Mouse (Mus musculus): ENCODE data around the gene Gna11.

Gene Gna11

GRCm38 (mm10) chr10:81510246-81510810 is 34.7 kb downstream of the Gna11 start:
- H3K36me3 ChIP-seq (ENCODE audit: control insufficient read depth, insufficient read depth, low read length, poor library complexity, severe bottlenecking) = peaks cover 4% of the 10 kb centered on the region
- no peak for DNase-seq (ENCODE audit: low read depth, low spot score)

GRCm38 (mm10) chr10:81507691-81508489 is 37.1 kb downstream of the Gna11 start:
- Histone ChIP-seq H3K27me3 (ENCODE audit: control insufficient read depth, insufficient read depth, low read length, poor library complexity, severe bottlenecking) (no peaks in the 10 kb centered on the region), H3K36me3 (ENCODE audit: control insufficient read depth, insufficient read depth, low read length, poor library complexity, severe bottlenecking) (peaks cover 1% of the 10 kb centered on the region)
- no peak for DNase-seq (ENCODE audit: low read depth, low spot score)

More at GRCm38 (mm10) chr10:81510246-81510810, 34.7 kb downstream of the Gna11 start:
- no peaks in the 10 kb centered on the region for H3K27me3 ChIP-seq (ENCODE audit: control insufficient read depth, insufficient read depth, low read length, poor library complexity, severe bottlenecking)

- Histone ChIP-seq H3K36me3 (ENCODE audit: control insufficient read depth, insufficient read depth, low read length, poor library complexity, severe bottlenecking) (peaks cover 1% of the 10 kb centered on the region), H3K27me3 (ENCODE audit: control insufficient read depth, insufficient read depth, low read length, poor library complexity, severe bottlenecking) (no peaks in the 10 kb centered on the region)
- no peak for DNase-seq (ENCODE audit: low read depth, low spot score)
Measured at GRCm38 (mm10) chr10:81507095-81507494, 37.9 kb downstream of the Gna11 start.

GRCm38 (mm10) chr10:81505016-81505664 is 39.9 kb downstream of the Gna11 start:
- H3K27me3 ChIP-seq (ENCODE audit: control insufficient read depth, insufficient read depth, low read length, poor library complexity, severe bottlenecking) = no peaks in the 10 kb centered on the region
- no peak for DNase-seq (ENCODE audit: low read depth, low spot score)
- H3K36me3 ChIP-seq (ENCODE audit: control insufficient read depth, insufficient read depth, low read length, poor library complexity, severe bottlenecking) = peaks cover 1% of the 10 kb centered on the region

- Histone ChIP-seq H3K27me3 (ENCODE audit: control insufficient read depth, insufficient read depth, low read length, poor library complexity, severe bottlenecking) (no peaks in the 10 kb centered on the region), H3K36me3 (ENCODE audit: control insufficient read depth, insufficient read depth, low read length, poor library complexity, severe bottlenecking) (peaks cover 1% of the 10 kb centered on the region; the same call in 1 of the 2 replicates)
- peak; percentile 89 for DNase-seq (ENCODE audit: low read depth, low spot score)
Measured at GRCm38 (mm10) chr10:81502658-81503057, 42.3 kb downstream of the Gna11 start.

- H3K36me3 ChIP-seq (ENCODE audit: control insufficient read depth, insufficient read depth, low read length, poor library complexity, severe bottlenecking) = peaks cover 1% of the 10 kb centered on the region; the same call in 1 of the 2 replicates
- DNase-seq (ENCODE audit: low read depth, low spot score) = no peak
- no peaks in the 10 kb centered on the region for H3K27me3 ChIP-seq (ENCODE audit: control insufficient read depth, insufficient read depth, low read length, poor library complexity, severe bottlenecking)
Measured at GRCm38 (mm10) chr10:81501863-81502262, 43.1 kb downstream of the Gna11 start.

GRCm38 (mm10) chr10:81500032-81500431 is 45.0 kb downstream of the Gna11 start, which contains the start of gene S1pr4:
Gene S1pr4 (minus strand): TSS chr10:81500132.
- DNase-seq (ENCODE audit: low read depth, low spot score) = no peak
- no peaks in the 10 kb centered on the region for H3K27me3 ChIP-seq (ENCODE audit: control insufficient read depth, insufficient read depth, low read length, poor library complexity, severe bottlenecking)
- H3K36me3 ChIP-seq (ENCODE audit: control insufficient read depth, insufficient read depth, low read length, poor library complexity, severe bottlenecking) = peaks cover 1% of the 10 kb centered on the region; the same call in 1 of the 2 replicates

- no peaks in the 10 kb centered on the region for H3K27me3 ChIP-seq (ENCODE audit: control insufficient read depth, insufficient read depth, low read length, poor library complexity, severe bottlenecking)
- H3K36me3 ChIP-seq (ENCODE audit: control insufficient read depth, insufficient read depth, low read length, poor library complexity, severe bottlenecking) = no peaks in the 10 kb centered on the region
- DNase-seq (ENCODE audit: low read depth, low spot score) = peak; percentile 76
Measured at GRCm38 (mm10) chr10:81499250-81499901, 45.6 kb downstream of the Gna11 start.

- Histone ChIP-seq H3K27me3 (ENCODE audit: control insufficient read depth, insufficient read depth, low read length, poor library complexity, severe bottlenecking) (no peaks in the 10 kb centered on the region), H3K36me3 (ENCODE audit: control insufficient read depth, insufficient read depth, low read length, poor library complexity, severe bottlenecking) (no peaks in the 10 kb centered on the region)
- DNase-seq (ENCODE audit: low read depth, low spot score) = peak; percentile 44
Measured at GRCm38 (mm10) chr10:81498316-81499249, 46.4 kb downstream of the Gna11 start.

- no peaks in the 10 kb centered on the region for H3K36me3 ChIP-seq (ENCODE audit: control insufficient read depth, insufficient read depth, low read length, poor library complexity, severe bottlenecking)
- H3K27me3 ChIP-seq (ENCODE audit: control insufficient read depth, insufficient read depth, low read length, poor library complexity, severe bottlenecking) = no peaks in the 10 kb centered on the region
- DNase-seq (ENCODE audit: low read depth, low spot score) = peak; percentile 59
Measured at GRCm38 (mm10) chr10:81497401-81498270, 47.4 kb downstream of the Gna11 start.

- H3K36me3 ChIP-seq (ENCODE audit: control insufficient read depth, insufficient read depth, low read length, poor library complexity, severe bottlenecking) = no peaks in the 10 kb centered on the region
- no peaks in the 10 kb centered on the region for H3K27me3 ChIP-seq (ENCODE audit: control insufficient read depth, insufficient read depth, low read length, poor library complexity, severe bottlenecking)
- no peak for DNase-seq (ENCODE audit: low read depth, low spot score)
Measured at GRCm38 (mm10) chr10:81496969-81497368, 48.0 kb downstream of the Gna11 start.

- peak; percentile 99 for DNase-seq (ENCODE audit: low read depth, low spot score)
- Histone ChIP-seq H3K36me3 (ENCODE audit: control insufficient read depth, insufficient read depth, low read length, poor library complexity, severe bottlenecking) (no peaks in the 10 kb centered on the region; the same call in 1 of the 2 replicates), H3K27me3 (ENCODE audit: control insufficient read depth, insufficient read depth, low read length, poor library complexity, severe bottlenecking) (no peaks in the 10 kb centered on the region)
Measured at GRCm38 (mm10) chr10:81496264-81496901, 48.6 kb downstream of the Gna11 start, which contains the start of gene Ncln. Gene Ncln (minus strand): TSS chr10:81496392.

Measured in splenic B cell, adult 2 months (primary cell).